Mouse (Mus musculus): ENCODE results near the gene Sgca.
"Not testable (repeated sequence)": the region's sequence is repeated elsewhere in the genome, so short reads cannot be mapped to it uniquely, and the experiment has no call there.

- TF ChIP-seq CTCF (IDR thresholded peaks at IDR 0.05; ENCODE audit: borderline replicate concordance, insufficient read depth, low read length); POLR2A (IDR thresholded peaks at IDR 0.05; ENCODE audit: low read depth, low read length): not testable (repeated sequence)
Observed at GRCm38 (mm10) chr11:95010841-95011403, 34.8 kb upstream of the Sgca start.
